Mouse (Mus musculus) hindbrain, postnatal 0 days (tissue): ENCODE measurements around the gene Gm7168. TPM values are rescaled to one million over a fixed set of nuclear protein-coding genes. Genes with fewer than 3 reads are reported as not detected.
"Not testable (repeated sequence)": the region's sequence is repeated elsewhere in the genome, so short reads cannot be mapped to it uniquely, and the experiment has no call there.

Experiments
- ATAC-seq: fragments of 200-750 bp; cut with Nextera tagmentation; 2 replicates; pipeline ENCODE4 v1.8.0; 2017; ENCODE audit warnings: mild to moderate bottlenecking, moderate TSS enrichment, moderate library complexity
- DNase-seq: peaks from one replicate; pipeline ENCODE4 v3.0.0-alpha.2; 2015; ENCODE audit warnings: low spot score
- H3K27ac ChIP-seq: fragments of 300-500 bp; sonication (generic); 2 replicates; pipeline ENCODE4 v1.5.1; 2014; ENCODE audit warnings: mild to moderate bottlenecking
- H3K27me3 ChIP-seq: fragments of 300-500 bp; sonication (generic); 2 replicates; pipeline ENCODE4 v1.6.1; 2014; ENCODE audit warnings: low read length, mixed read lengths; ENCODE audit not compliant: insufficient read depth
- H3K36me3 ChIP-seq: fragments of 300-500 bp; sonication (generic); 2 replicates; pipeline ENCODE4 v1.6.1; 2014; ENCODE audit warnings: low read length, mixed read lengths; ENCODE audit not compliant: insufficient read depth
- H3K4me1 ChIP-seq: fragments of 300-500 bp; sonication (generic); 2 replicates; pipeline ENCODE4 v1.6.1; 2014; ENCODE audit warnings: antibody characterized with exemption, low read length, mixed read lengths; ENCODE audit not compliant: insufficient read depth
- H3K4me2 ChIP-seq: fragments of 300-500 bp; sonication (generic); 2 replicates; pipeline ENCODE4 v1.6.1; 2014; ENCODE audit warnings: low read depth, mild to moderate bottlenecking, low read length, moderate library complexity, mixed read lengths
- H3K4me3 ChIP-seq: fragments of 300-500 bp; sonication (generic); 2 replicates; pipeline ENCODE4 v1.5.1; 2014; ENCODE audit warnings: low read length
- H3K9ac ChIP-seq: fragments of 300-500 bp; sonication (generic); replicated peaks from 2 replicates; pipeline ENCODE4 v1.6.1; 2014; ENCODE audit warnings: mild to moderate bottlenecking, low read length, moderate library complexity, mixed read lengths
- H3K9me3 ChIP-seq: fragments of 300-500 bp; sonication (generic); 2 replicates; pipeline ENCODE4 v1.6.1; 2016; ENCODE audit warnings: low read length, mixed read lengths
- CTCF ChIP-seq: IDR thresholded peaks from 2 replicates; pipeline ENCODE4 v1.5.1; 2016; ENCODE audit warnings: antibody characterized with exemption, control low read depth, low read depth
- WGBS: fragments of 180-500 bp; shearing (Covaris S2); extraction: QIAGEN DNeasy Blood & Tissue Kit; methylation state at CpG from one replicate; pipeline ENCODE4 v1.1.7; 2014; 5-methylcytosine and 5-hydroxymethylcytosine counted together
- polyA plus RNA-seq: library from polyadenylated mRNA; unstranded; fragments of >200 nt; fragmentation: Nextera tagmentation; extraction: Ambion mirVana; gene quantifications from 2 replicates; pipeline ENCODE4 v1.2.1, GENCODE M21; 2015
- total RNA-seq: library from RNA; depleted of rRNA; stranded (reverse); fragments of >200 nt; gene quantifications from 2 replicates; pipeline ENCODE4 v1.2.3, GENCODE M21; 2014; rRNA removed

Gene Gm7168
- total and polyA plus RNA-seq, 2 experiments from 2014 or later: not detected

- TF ChIP-seq CTCF: no peak
- Histone ChIP-seq H3K27me3 (no peaks in the 10 kb centered on the region), H3K4me3 (no peak overlapping the region), H3K9ac (no peak overlapping the region), H3K4me1 (no peaks in the 10 kb centered on the region), H3K36me3 (no peaks in the 10 kb centered on the region), H3K27ac (no peak overlapping the region), H3K4me2 (no peak overlapping the region), H3K9me3 (no peaks in the 10 kb centered on the region)
- DNase-seq (no peak), ATAC-seq (no peak)
- 94% methylated on average over 1 of the region's 1 CpGs for WGBS
These were observed 39.5 kb downstream of the Gm7168 start for GRCm38 (mm10) chr17:13987690-13988089.

GRCm38 (mm10) chr17:13993425-13993824 lies 45.3 kb downstream of the Gm7168 start:
- H3K4me1 ChIP-seq, H3K4me3 ChIP-seq, H3K9ac ChIP-seq, H3K36me3 ChIP-seq, H3K27me3 ChIP-seq, H3K9me3 ChIP-seq, H3K4me2 ChIP-seq, H3K27ac ChIP-seq: not testable (repeated sequence)
- peak; percentile 40; the same call in 1 of the 2 replicates for TF ChIP-seq CTCF
- ATAC-seq: 0 out of 2 replicates have a peak, but pooled peaks have one; percentile 27
- WGBS: 71% methylated on average over 2 of the region's 2 CpGs
- peak; percentile 2 for DNase-seq

Other genes starting within 250 kb of the Gm7168 start
- gene Afdn, start 187.8 kb upstream of the Gm7168 start, total RNA-seq: 78.9 and 84.2 TPM in 2 replicates
- 127 and 130 TPM in 2 replicates for gene Afdn, start 187.8 kb upstream of the Gm7168 start, polyA plus RNA-seq
- 18.7 and 21.3 TPM in 2 replicates for gene Tcte2, start 186.5 kb upstream of the Gm7168 start, total RNA-seq
- gene Tcte2, start 186.5 kb upstream of the Gm7168 start, polyA plus RNA-seq: 9.8 and 11.1 TPM in 2 replicates
- gene Gm7356, start 55.3 kb downstream of the Gm7168 start, total RNA-seq: not detected in 2 replicates
- gene Gm7356, start 55.3 kb downstream of the Gm7168 start, polyA plus RNA-seq: not detected in 2 replicates
- gene Gm7358, start 111.2 kb downstream of the Gm7168 start, total RNA-seq: not detected in 2 replicates
- not detected in 2 replicates for gene Gm7358, start 111.2 kb downstream of the Gm7168 start, polyA plus RNA-seq